Mouse (Mus musculus): ENCODE measurements around the gene Bcor.

Bcor gene

DNA sequence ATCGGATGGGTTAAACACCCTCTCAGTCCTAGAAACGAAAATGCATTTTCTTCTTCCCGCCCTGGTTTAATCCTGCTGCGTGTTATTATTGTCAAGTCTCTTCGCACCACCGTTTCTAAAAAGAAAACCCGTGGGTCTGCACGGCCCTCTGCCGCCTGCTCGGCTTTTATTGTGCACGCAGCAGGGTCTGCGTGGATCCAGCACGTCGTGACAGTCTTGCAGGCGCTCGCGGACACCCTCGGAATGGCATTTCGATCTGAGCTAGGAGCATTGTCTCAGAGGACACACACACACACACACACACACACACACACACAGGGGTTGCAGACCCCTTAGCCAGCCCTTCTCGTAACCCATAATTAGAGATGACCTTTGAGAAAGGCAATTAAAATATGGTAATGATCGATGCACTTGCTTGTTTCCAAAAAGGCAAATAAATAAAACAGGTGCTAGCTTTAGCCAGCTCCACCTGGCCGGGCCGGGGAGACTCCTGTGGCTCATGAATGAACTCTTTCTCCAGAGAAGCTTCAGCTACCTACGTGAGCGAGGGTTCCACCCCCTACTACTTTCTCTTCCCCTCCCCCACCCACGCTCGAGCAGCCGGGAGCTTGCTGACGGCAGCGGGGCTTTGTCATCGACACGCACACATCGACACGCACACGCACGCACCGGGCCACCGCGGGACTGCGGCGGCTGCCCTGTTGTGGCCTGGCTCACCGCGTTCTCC, 8.7 kb downstream of the Bcor start:
- peak; percentile 87 for DNase-seq (ENCODE audit: low read depth, low spot score)

DNA sequence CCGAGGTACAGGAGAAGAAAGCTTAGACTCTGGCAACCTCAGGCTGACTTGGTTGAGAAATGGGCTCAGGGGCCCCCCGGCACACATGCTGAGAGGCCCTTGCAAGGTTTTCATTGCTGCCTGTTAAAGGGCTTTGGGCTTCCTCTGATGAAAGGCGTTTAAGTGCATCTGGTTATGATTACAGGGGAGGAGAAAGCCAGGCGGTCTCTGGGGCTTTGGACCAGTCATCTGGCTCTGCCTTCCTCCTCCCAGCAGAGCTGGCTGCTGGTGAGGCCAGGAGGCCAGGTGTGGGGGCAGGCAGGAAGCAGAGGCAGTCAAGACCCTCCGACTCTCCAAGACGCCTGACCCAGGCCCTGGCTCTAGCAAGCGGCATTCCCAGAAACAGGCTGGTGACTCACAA, 9.7 kb downstream of the Bcor start:
- peak; percentile 40 for DNase-seq (ENCODE audit: low read depth, low spot score)

DNA sequence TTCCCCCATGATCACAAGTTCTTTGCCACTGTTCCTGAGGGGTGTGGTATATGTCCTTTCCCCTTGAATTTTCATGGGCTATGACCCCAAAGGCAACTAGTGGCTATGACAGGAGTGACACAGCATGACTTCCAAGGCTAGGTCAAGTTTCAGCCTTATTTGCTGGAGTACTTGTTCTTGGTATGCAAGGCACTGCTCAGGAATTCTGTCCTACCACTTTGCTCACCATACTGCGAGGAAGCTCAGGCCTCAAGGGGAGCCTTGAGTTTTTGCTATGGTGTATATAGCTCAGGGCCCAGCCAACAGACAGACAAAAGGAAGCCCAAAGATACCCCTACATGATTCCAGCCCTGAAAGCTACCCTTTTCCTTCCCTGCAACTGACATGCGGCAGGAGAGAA, 13.9 kb downstream of the Bcor start:
- DNase-seq (ENCODE audit: low read depth, low spot score): no peak

DNA sequence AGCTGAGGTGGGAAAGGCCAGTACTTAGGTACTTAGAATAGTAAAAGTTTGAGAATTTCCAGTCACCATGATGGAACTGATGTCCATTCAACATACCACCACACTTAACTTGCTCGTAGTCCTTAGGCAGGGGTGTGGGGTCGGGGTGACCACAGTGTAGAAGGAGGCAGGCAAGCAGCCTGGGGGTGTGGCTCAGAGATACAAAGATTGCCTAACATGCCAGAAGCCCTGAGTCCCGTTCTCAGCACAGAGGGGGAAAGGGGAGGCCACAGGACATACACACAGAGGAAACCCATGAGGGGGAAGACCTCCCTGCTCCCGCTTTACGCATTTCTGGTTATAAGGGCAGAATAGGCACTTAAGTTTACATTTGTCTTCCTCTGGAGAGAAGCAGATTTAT, 17.3 kb downstream of the Bcor start:
- DNase-seq (ENCODE audit: low read depth, low spot score): no peak

DNA sequence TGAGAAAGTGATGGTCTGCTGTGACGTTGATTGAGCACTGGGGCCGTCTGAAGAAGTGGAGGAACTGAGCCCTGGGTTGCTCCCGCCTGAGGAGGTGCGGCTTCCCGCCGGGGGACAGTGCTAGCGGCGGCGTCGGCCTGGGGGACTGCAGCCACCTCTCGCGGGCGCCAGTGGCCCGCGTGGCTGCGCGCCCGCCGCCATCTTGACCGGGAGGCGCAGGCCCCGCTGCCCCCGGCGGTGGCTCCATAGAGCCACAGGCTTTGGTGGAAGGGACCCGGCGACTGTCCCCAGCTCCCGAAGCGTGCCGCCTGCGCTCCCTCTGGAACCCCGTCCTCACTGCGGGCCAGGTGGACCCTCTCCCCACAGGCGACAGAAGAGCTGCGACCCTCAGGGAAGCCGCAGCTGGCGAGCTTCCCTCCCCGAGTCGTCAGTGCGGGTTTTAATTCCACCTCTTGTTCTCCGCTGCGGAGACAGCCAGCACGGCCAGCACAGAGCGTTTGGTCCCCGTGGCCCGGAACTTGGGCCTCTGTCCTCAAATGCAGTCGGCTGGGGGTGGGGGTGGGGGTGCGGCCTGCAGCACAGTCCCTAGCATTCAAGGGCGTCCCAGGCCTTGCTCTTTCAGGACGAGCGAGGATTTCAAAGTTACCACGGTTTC, 19.9 kb downstream of the Bcor start:
- peak; percentile 55 for DNase-seq (ENCODE audit: low read depth, low spot score)

DNA sequence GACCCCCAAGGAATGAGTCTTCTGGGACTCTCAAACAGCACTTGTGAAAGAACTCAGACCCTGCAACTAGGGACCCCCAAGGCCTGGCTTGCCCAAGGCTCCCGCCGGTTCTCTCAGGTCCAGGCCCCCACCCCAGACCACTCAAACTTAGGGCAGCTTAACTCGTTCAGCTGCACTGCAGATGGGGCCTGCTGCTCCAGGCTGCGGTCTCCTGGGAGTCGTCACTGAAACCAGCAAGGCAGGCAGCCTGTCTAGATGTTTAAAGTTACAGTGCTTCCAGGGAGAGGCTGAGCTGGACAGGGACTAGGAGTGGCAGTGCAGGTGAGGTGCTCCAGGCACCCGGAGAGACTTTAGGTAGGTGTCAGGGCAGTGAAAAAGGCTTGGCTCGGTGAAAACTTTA, 21.9 kb downstream of the Bcor start:
- no peak for DNase-seq (ENCODE audit: low read depth, low spot score)

DNA sequence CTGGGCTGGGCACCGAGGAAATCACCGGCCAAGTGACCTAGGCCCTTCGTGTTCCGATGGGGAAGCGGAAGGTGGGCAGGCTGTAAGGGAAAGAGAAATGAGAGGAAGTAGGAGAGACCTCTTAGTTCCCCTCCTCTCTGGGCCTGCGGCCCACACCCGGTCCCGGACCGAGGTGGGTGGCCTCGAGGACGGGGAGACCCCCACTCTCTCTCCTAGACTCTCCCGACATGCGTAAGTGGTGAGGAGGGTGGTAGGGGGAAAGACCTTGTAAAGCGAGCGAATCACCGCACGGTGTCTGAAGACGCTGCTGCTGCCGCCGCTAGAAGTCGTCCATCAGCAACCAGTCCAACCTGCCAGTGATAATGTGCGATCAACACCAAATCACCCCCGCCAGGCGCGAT, 23.0 kb downstream of the Bcor start:
- peak; percentile 67 for DNase-seq (ENCODE audit: low read depth, low spot score)

DNA sequence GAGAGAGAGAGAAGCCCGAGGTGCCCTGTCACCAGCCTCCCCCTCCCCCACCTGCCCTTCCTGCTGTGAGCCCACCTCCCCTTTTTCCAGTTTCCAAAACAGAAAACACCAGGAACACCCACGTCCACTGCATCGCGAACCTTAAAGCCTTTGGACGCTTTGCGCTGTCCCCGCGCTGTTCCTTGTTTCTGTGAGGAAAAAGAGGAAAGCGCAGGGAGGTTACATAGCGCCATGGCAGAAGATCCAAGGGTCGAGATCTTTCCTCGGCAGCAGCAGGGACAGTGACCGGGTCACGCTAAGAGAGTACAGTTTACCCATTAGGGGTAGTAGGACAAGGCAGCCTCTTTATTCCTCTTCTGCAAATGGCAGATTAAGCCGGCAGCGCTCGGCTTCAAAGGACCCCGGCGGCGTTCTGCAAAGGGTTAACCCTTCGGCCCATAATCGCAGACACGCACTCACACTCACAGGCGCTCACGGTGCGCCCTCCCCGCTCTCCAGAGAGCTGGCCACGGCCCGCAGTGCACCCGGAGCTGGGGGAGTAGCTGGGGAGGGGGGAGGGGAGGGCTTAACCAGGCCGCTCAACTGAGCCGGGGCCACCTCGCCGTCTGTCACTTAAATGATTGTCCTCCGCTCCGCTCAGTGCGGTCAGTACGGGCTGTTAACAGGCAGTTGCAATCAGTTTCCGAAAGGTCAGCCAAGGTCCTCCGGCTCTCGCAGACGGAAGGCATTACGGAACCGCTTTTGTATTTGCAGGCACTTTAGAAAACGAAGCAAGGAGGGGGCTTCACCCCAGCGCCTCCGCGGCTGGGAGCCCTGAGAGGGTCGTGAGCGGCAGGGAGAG, 23.7 kb downstream of the Bcor start:
- DNase-seq (ENCODE audit: low read depth, low spot score): peak; percentile 65

DNA sequence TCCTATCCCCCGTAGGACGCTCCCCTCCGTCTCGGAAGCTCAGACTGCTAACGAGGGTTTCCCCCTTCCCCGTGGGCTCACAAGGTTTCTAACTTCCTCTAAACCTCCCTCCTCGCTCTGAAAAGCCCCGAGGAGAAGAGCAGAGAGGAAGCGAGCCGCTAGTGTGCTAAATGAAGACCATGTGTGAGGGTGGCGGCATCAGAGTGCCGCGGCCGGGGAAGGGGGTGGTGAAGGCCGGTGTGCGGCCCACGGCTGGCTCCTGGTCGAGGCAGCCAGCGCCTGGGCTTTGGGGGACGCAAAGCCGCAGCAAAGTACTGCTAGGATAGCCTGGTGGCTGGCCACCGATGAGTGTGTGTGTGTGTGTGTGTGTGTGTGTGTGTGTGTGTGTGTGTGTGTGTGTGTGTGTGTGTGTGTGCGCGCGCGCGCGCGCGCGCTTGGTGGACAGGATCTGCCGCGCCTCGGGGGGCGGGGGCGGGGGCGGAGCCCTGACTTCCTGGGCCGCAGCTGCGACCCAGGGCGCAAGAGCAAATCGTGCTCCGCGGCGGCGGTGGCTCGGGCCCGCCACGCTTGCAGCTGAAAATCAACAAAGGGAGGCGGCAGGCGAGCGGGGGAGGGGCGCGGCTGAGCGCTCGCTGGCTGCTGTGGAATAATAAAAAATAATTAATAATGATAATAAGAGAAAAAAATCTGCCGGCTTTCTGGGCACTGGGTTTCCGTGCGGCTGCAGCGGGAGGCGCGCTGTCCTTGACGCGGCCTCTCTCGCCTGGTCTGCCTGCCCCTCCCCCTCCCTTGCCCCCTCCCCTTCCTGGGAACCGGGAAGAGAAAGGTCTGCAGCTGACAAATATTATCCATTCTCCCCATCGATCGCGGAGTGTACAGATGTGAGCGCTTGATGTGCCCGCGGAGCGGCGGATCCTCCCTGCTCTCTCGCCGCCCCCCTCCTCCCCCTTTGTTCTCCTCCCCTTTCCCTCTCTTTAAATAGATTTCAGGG, 24.7 kb downstream of the Bcor start:
- DNase-seq (ENCODE audit: low read depth, low spot score): peak; percentile 87

DNA sequence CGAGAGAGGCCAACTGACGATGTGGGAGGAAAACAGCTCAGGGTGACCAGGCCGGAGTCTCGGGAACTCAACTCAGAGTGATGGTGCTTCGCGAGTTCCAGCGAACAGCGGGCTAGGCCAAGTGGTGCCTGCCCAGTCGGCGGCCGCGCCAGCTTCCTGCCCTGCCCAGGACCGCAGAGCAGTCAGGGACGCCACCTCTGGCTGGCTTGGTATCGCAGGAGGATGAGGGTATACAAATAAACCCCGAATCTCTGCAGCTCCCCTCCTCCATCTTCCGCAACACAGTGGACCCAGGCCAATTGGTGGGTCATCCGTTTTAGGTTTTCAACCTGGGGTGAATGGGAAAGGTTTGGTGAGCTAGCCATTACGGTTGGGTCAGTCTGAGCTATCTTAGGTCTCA, 25.6 kb downstream of the Bcor start:
- peak; percentile 80 for DNase-seq (ENCODE audit: low read depth, low spot score)

DNA sequence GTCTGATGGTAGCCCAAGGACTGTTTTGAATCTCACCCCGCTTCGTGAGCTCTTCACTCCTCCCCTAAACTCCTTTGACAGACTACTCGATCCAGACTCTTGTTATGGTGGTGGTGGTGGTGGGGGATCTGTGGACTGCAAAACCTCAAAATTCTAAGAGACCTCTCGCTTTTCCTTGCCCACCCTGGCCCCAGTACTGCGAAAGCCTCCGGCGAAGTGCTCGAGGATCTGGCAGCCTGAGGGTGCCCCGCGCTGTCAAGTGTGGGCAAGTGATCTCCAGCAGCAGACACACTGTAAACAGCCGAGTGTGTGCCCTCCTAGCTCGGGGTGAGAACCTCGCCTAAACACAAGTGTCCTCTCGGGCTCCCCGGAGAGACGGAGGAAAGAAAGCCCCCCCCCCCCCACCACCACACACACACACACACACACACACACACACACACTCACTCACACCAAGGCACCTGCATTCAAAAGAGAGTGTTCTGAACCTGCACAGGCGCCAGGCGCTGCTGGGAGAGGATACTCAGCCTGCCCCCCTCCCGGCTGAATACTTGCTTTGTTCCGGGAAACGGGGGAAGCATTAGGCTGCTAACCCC, 26.2 kb downstream of the Bcor start:
- DNase-seq (ENCODE audit: low read depth, low spot score): peak; percentile 57

DNA sequence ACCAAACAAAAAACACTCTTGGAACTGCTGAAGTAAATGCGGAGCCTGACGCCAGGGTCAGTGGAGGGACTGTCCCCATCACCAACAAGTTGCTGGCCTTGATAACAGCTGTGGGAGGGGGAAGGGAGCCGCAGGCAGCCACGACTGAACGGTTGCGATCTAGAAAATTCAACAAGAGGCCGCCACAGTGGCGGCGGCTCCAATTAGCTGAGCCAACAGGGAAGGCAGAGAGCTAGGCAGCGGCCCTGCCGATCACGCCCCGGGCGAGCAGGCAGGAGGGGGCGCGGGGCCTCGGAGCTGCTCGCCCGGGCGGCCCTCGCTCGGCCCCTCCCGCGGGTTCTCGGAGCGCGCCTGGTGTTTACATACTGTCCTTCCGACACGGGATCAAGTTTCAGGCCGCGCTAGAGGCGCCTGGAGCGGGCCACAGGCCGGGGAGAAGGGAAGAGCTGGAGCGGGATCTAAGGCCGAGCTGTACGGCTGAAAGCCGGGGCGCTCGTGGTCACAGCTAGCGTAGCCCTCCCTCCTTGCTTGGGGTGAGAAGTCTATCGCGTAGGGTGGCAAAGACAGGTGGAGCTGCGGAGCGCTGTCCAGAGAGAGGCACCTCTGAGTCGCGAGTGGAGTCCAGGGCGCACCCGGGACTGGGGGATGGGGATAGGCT, 26.8 kb downstream of the Bcor start:
- peak; percentile 49 for DNase-seq (ENCODE audit: low read depth, low spot score)

DNA sequence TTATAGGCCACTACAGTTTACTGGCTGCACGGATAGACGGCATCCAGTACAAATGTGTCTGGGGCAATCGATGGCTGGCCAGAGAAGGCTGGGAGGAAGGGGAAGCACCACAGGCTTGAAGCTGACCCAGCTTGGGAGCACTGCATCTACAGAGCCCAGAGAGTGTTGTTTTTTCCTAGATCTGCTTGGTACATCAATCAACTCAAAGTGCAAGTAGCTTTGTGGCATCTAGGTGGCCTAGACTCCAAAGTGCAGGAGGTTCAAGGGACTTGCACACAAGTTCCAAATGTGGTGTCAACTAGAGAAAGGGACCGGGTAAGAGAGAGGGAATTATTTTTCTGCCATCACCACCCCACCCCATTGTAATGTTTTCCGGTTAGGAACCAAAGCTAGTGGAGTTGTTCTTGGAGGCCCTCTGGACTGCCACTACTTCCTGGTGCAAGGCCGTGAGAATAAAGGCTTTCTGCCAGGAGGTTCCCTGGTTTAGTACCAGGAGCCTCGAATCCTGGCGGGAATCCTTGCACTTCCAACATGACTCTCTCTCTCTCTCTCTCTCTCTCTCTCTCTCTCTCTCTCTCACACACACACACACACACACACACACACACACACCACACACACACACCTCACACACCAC, 27.5 kb downstream of the Bcor start:
- no peak for DNase-seq (ENCODE audit: low read depth, low spot score)

DNA sequence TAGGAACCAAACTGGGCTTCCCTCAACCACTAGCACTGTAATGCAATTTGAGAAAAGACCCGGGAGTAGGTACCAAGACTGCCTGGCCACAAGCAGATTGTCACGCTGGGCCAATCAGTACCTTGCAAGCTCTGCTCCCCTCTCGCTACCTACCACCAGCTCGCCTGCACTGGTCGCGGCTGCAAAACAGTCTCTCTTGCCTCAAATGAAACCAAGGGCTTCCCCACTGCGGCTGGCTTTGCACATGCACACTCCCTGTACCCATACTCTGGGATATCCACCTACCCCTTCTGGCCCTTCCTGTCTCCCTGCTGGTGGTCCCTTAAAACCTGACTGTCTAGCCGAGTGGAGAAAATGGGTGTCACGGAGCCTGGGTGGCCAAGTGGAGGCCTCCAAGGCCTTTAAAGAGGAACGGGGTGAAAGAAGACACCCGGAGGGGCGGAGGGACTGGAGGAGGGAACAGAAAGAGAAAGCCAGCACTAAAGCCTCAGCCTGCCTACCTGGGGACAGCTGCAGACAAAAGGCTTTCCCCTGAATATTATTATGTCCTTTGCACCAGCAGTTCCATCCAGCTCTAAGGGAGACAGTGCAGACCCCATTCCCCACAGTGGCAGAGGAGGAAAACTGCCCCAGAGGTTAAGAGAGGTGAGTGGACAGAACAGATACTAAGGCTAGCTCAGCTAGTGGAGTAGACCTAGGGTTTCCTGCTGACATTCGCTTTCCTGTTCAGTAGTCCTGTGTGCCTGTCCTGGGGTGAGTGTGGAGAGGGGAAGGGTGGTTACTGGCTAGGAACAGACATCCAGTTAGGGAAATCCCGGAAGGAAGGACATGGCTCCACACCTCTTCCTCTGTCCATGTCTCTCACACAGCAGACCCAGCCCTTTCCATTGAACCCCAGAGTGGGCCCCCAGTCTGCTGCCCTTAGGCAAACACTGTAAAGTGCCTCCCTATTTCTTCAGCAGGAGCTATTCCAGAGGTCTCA, 30.0 kb downstream of the Bcor start:
- peak; percentile 29 for DNase-seq (ENCODE audit: low read depth, low spot score)

DNA sequence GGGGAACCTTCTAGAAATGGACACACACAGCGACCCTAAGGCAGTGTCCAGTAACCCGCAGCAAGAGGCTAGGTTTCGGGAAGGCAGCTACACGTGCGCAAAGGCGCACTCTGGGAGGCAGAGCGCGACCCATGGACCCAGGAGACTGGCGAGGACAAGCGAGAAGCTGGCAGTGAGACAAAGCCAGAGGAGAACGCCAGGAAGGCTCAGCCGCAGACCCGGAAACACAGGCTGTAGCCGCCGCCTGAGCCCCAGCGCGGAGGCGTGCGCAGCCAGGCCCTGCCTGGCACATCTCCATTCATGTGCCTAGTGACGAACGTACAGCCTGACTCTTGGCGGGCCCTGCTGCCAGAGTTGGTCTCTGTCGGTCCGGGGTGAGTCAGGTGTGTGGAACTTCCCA, 30.9 kb downstream of the Bcor start:
- DNase-seq (ENCODE audit: low read depth, low spot score): peak; percentile 83

DNA sequence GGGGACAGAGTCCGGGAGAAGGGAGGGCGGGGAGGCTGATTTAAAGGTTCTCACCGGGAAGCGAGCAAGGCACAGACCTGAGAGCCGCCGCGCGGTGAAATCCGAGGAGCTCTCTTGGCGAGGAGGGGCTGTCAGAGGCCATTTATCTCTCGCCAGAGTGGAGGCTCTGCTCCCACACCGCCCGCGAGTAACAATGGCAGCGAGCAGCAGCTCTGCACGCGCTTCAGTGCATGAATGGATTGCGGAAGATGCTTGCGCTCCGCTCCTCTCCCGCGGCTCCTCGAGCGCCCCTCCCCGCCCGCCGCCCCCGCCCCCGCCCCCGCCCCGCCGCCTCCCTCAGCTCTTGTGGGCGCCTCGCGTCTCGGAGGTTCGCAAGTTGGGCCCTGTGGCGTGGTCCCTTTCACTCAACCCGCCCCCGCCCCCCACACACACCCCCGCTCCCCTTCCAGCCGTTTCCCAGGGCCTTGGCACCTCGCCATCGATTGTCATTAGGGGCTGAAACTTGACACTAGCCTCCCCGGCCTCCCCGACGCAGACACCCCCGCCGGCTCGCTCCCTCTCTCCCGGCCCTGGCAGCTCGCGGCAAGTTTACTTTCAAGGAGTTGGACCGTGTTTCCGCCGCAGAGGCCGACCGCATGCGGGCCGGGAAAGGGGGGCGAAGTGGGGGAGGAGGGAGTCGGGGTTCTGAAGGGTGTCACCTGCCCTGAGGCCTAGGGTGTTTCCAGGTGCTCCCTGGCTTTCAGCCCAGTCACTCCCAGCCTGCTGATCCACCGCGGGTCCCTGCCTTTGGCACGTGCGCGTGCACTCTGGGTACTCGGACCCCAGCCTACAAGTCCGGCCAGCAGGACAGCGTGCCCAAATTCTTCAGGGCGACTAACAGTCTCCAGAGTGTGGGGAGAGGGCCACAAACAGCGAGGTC, 31.7 kb downstream of the Bcor start:
- DNase-seq (ENCODE audit: low read depth, low spot score): peak; percentile 65

DNA sequence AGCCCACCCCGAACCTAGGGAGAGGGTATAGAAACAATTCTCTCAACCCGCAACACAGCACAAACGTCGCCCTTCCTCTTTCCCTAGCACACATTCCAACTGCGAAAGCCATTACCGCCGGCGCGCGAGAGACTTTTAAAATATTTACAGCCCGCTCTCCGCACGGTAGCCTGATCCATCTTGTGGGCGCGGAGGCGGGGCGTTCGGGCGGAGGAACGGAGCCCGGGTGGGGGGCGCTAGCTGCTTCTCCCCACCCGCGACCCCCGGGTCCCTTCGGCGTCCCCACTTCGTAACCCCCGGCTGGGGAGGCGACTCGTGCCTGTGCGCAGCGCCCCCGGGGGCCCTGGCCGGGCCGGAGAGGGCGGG, 32.4 kb downstream of the Bcor start:
- DNase-seq (ENCODE audit: low read depth, low spot score): peak; percentile 20

All from CD4-positive, CD25-positive, alpha-beta regulatory T cell, adult 2 months (primary cell).